Mouse (Mus musculus) intestine, embryonic 15.5 days (tissue): Measurements from ENCODE around the gene Zfp553. TPM values are rescaled to one million over a fixed set of nuclear protein-coding genes. Genes with fewer than 3 reads are reported as not detected.
A peak's percentile ranks its signal among the peaks of the same experiment; 100 is the strongest.

Experiments used
- ATAC-seq: fragments of 200-750 bp; cut with Nextera tagmentation; 2 replicates; pipeline ENCODE4 v1.8.0; 2017; ENCODE audit warnings: moderate TSS enrichment, moderate library complexity
- H3K27ac ChIP-seq: fragments of 300-500 bp; sonication (generic); 2 replicates; pipeline ENCODE4 v1.5.1; 2015; ENCODE audit warnings: mild to moderate bottlenecking, inconsistent platforms
- H3K27me3 ChIP-seq: fragments of 300-500 bp; sonication (generic); replicated peaks from 2 replicates; pipeline ENCODE4 v1.6.1; 2015; ENCODE audit warnings: inconsistent platforms
- H3K36me3 ChIP-seq: fragments of 300-500 bp; sonication (generic); 2 replicates; pipeline ENCODE4 v1.6.1; 2015; ENCODE audit warnings: inconsistent platforms
- H3K4me1 ChIP-seq: fragments of 300-500 bp; sonication (generic); replicated peaks from 2 replicates; pipeline ENCODE4 v1.6.1; 2015; ENCODE audit warnings: inconsistent platforms
- H3K4me2 ChIP-seq: fragments of 300-500 bp; sonication (generic); replicated peaks from 2 replicates; pipeline ENCODE4 v1.6.1; 2015; ENCODE audit warnings: mild to moderate bottlenecking, inconsistent platforms
- H3K4me3 ChIP-seq: fragments of 300-500 bp; sonication (generic); replicated peaks from 2 replicates; pipeline ENCODE4 v1.5.1; 2015; ENCODE audit warnings: inconsistent platforms
- H3K9ac ChIP-seq: fragments of 300-500 bp; sonication (generic); 2 replicates; pipeline ENCODE4 v1.6.1; 2015; ENCODE audit warnings: inconsistent platforms
- H3K9me3 ChIP-seq: fragments of 300-500 bp; sonication (generic); 2 replicates; pipeline ENCODE4 v1.6.1; 2016; ENCODE audit warnings: inconsistent platforms
- WGBS: fragments of 180-500 bp; shearing (Covaris S2); methylation state at CpG from one replicate; pipeline ENCODE4 v1.1.7; 2015; 5-methylcytosine and 5-hydroxymethylcytosine counted together
- polyA plus RNA-seq: library from polyadenylated mRNA; unstranded; fragments of >200 nt; fragmentation: Nextera tagmentation; extraction: Ambion mirVana; gene quantifications from 2 replicates; pipeline ENCODE4 v1.2.1, GENCODE M21; 2015

Gene Zfp553
- polyA plus RNA-seq, 1 experiment from 2014 or later: 24.7 TPM

GRCm38 (mm10) chr7:127262218-127262961 lies 29.5 kb downstream of the Zfp553 start:
- H3K4me1 ChIP-seq: peaks cover 13% of the 10 kb centered on the region
- no peaks in the 10 kb centered on the region for H3K27me3 ChIP-seq
- H3K9ac ChIP-seq: no peak overlapping the region
- ATAC-seq: no peak
- no peak overlapping the region for H3K4me3 ChIP-seq
- no peak overlapping the region for H3K4me2 ChIP-seq
- no peak overlapping the region for H3K27ac ChIP-seq
- 0 out of 2 replicates have a peak, but pooled peaks cover 4% of the 10 kb centered on the region for H3K36me3 ChIP-seq
- WGBS: 82% methylated on average over 10 of the region's 10 CpGs
- H3K9me3 ChIP-seq: no peaks in the 10 kb centered on the region

DNA sequence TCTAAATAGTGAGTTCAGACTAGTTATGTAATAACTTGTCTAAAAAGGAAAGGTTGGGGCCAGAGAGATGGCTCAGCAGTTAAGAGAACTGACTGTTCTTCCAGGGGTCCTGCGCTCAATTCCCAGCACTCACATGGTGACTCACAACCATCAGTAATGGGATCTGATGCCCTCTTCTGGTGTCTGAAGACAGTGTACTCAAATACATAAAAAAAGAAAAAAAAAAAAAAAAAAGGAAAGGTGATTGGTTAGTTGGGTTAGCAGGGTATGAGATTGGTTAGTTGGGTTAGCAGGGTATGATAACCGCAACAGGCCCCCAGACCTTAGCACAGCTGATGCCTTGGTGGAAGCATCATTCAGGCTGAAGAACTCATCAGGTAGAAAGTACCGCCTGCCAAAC lies 30.7 kb downstream of the Zfp553 start:
- H3K9ac ChIP-seq: no peak overlapping the region
- 99% methylated on average over 3 of the region's 3 CpGs for WGBS
- H3K27me3 ChIP-seq: no peaks in the 10 kb centered on the region
- H3K4me1 ChIP-seq: peaks cover 13% of the 10 kb centered on the region
- H3K4me2 ChIP-seq: no peak overlapping the region
- H3K4me3 ChIP-seq: no peak overlapping the region
- H3K36me3 ChIP-seq: no peaks in the 10 kb centered on the region
- H3K9me3 ChIP-seq: no peaks in the 10 kb centered on the region
- no peak for ATAC-seq
- H3K27ac ChIP-seq: no peak overlapping the region

DNA sequence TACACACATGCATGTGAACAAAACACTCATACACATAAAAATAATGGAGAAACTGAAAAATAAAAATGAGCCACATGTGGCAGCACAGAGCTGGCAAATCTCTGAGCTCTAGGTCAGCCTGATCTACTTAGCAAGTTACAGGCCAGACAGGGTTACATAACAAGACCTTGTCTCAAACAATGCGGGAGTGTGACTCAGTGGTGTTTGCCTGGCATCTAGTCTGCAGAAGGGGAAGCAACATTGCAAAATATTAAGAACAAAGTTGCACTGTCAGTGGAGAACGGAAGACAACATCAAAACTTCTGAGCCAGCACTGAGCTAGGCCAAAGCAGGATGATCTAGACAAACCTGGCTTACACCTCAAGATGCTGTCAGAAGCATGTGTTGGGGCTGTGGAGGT lies 37.4 kb downstream of the Zfp553 start:
- WGBS: 85% methylated on average over 2 of the region's 2 CpGs
- no peaks in the 10 kb centered on the region for H3K27me3 ChIP-seq
- no peak for ATAC-seq
- no peaks in the 10 kb centered on the region for H3K9me3 ChIP-seq
- peaks cover 12% of the 10 kb centered on the region for H3K4me1 ChIP-seq
- no peak overlapping the region for H3K27ac ChIP-seq
- no peak overlapping the region for H3K9ac ChIP-seq
- H3K36me3 ChIP-seq: peaks cover 11% of the 10 kb centered on the region
- no peak overlapping the region for H3K4me3 ChIP-seq
- H3K4me2 ChIP-seq: no peak overlapping the region

GRCm38 (mm10) chr7:127270666-127271065 lies 37.8 kb downstream of the Zfp553 start:
- Histone ChIP-seq H3K9ac (no peak overlapping the region), H3K27me3 (no peaks in the 10 kb centered on the region), H3K4me3 (no peak overlapping the region), H3K4me1 (peaks cover 12% of the 10 kb centered on the region), H3K9me3 (no peaks in the 10 kb centered on the region), H3K36me3 (peaks cover 11% of the 10 kb centered on the region), H3K4me2 (peak overlapping the region; percentile 33; the same call in 1 of the 2 replicates), H3K27ac (0 out of 2 replicates have a peak overlapping the region, but pooled peaks have one; percentile 19)
- 69% methylated on average over 5 of the region's 5 CpGs for WGBS
- ATAC-seq: peak; percentile 16; the same call in 1 of the 2 replicates

- Histone ChIP-seq H3K9ac (no peak overlapping the region), H3K4me2 (peak overlapping the region; percentile 33; the same call in 1 of the 2 replicates), H3K4me1 (peaks cover 12% of the 10 kb centered on the region), H3K4me3 (no peak overlapping the region), H3K27me3 (no peaks in the 10 kb centered on the region), H3K27ac (0 out of 2 replicates have a peak overlapping the region, but pooled peaks have one; percentile 19), H3K36me3 (peaks cover 11% of the 10 kb centered on the region), H3K9me3 (no peaks in the 10 kb centered on the region)
- ATAC-seq: no peak
- 96% methylated on average over 4 of the region's 4 CpGs for WGBS
These were observed 38.2 kb downstream of the Zfp553 start for GRCm38 (mm10) chr7:127271093-127271492.

DNA sequence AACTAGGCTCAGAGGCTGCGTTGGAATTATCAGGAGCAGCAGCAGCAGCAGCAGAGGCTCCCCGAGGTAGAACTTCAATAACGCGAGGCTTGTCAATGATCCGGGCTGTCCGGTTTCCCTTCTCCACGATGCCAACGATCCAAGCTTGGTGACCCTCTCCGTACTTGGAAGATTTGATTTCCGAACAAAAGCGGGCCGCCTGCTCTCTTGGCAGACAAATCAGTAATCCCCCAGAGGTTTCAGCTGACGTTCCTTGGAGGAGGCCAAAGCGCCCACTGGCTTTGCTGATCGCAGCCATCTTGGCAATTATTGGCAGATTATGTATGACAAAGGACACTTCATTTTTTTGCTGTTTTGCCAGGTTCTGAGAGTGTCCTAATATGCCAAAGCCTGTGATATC lies 39.7 kb downstream of the Zfp553 start:
- WGBS: 94% methylated on average over 15 of the region's 15 CpGs
- Histone ChIP-seq H3K4me3 (peak overlapping the region; percentile 81), H3K36me3 (peaks cover 11% of the 10 kb centered on the region), H3K9ac (no peak overlapping the region; the same call in 1 of the 2 replicates), H3K27me3 (no peaks in the 10 kb centered on the region), H3K4me1 (peaks cover 14% of the 10 kb centered on the region), H3K27ac (no peak overlapping the region), H3K4me2 (peak overlapping the region; percentile 81), H3K9me3 (no peaks in the 10 kb centered on the region)
- ATAC-seq: no peak

DNA sequence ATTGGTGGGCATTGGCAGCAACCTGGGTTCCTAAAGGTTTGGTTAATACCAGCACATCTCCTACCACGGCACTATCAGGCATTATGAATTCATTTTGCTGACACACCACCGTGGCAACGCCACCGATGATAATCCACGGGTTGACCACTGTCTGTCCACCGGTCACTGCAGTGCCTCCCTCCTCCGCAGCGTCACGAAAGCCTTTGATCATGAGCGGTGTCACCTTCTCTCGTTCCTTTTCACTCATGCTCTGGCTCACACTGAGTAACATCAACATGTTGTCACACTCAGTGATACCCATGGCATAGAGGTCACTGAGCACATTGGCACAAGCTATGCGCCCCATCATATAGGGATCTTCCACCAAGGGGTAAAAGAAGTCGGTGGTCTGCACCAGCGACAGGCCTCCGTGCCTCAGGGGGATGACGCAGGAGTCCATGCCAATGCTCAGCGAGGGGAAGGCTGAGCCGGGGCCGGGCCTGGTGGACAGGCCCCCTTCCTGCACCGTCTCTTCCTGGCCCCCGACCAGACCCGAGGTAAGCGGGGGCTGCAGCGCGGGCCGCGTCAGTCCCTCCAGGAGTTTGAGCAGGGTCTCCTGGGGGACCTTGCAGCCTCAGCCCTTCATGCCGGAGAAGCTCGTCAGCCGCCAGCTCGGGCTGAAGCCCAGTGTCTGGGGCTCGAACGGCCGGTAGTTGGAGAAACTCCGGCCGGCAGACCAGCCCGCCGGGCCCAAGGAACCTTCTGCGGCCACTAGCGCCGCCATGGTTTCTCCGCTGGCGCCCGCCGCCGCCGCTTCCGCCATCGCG lies 40.5 kb downstream of the Zfp553 start:
- WGBS: 11% methylated on average over 50 of the region's 50 CpGs
- Histone ChIP-seq H3K36me3 (peaks cover 11% of the 10 kb centered on the region), H3K27ac (peak overlapping the region; percentile 92), H3K4me3 (peak overlapping the region; percentile 81), H3K27me3 (no peaks in the 10 kb centered on the region), H3K4me1 (peaks cover 21% of the 10 kb centered on the region), H3K9me3 (no peaks in the 10 kb centered on the region), H3K9ac (peak overlapping the region; percentile 96), H3K4me2 (peak overlapping the region; percentile 81)
- ATAC-seq: peak; percentile 39

GRCm38 (mm10) chr7:127273925-127274789 lies 41.3 kb downstream of the Zfp553 start, which contains the start of gene Sephs2:
Gene Sephs2 (minus strand): TSS chr7:127274055.
- Histone ChIP-seq H3K4me1 (peaks cover 24% of the 10 kb centered on the region), H3K36me3 (peaks cover 11% of the 10 kb centered on the region), H3K9ac (peak within 1 kb of the TSS; percentile 96), H3K27ac (peak within 1 kb of the TSS; percentile 92), H3K4me2 (peak within 1 kb of the TSS; percentile 81), H3K27me3 (no peaks in the 10 kb centered on the region), H3K4me3 (peak within 1 kb of the TSS; percentile 81), H3K9me3 (no peaks in the 10 kb centered on the region)
- 3% methylated on average over 39 of the region's 39 CpGs for WGBS
- peak; percentile 85 for ATAC-seq

- H3K4me3 ChIP-seq: no peak overlapping the region
- H3K4me1 ChIP-seq: peaks cover 27% of the 10 kb centered on the region
- H3K9me3 ChIP-seq: no peaks in the 10 kb centered on the region
- no peaks in the 10 kb centered on the region for H3K27me3 ChIP-seq
- H3K9ac ChIP-seq: no peak overlapping the region
- peak overlapping the region; percentile 86 for H3K27ac ChIP-seq
- peaks cover 5% of the 10 kb centered on the region for H3K36me3 ChIP-seq
- 40% methylated on average over 5 of the region's 5 CpGs for WGBS
- H3K4me2 ChIP-seq: peak overlapping the region; percentile 24
- peak; percentile 79 for ATAC-seq
These were observed 43.7 kb downstream of the Zfp553 start for GRCm38 (mm10) chr7:127276519-127276961.

GRCm38 (mm10) chr7:127278311-127278710 lies 45.5 kb downstream of the Zfp553 start:
- H3K4me2 ChIP-seq: no peak overlapping the region
- no peak overlapping the region for H3K4me3 ChIP-seq
- no peak overlapping the region for H3K9ac ChIP-seq
- H3K27me3 ChIP-seq: no peaks in the 10 kb centered on the region
- peak; percentile 21; the same call in 1 of the 2 replicates for ATAC-seq
- peak overlapping the region; percentile 78; the same call in 1 of the 2 replicates for H3K27ac ChIP-seq
- peaks cover 15% of the 10 kb centered on the region; the same call in 1 of the 2 replicates for H3K4me1 ChIP-seq
- no peaks in the 10 kb centered on the region for H3K36me3 ChIP-seq
- no peaks in the 10 kb centered on the region for H3K9me3 ChIP-seq
- WGBS: 22% methylated on average over 8 of the region's 8 CpGs

- H3K9ac ChIP-seq: no peak overlapping the region
- WGBS: 60% methylated on average over 3 of the region's 3 CpGs
- ATAC-seq: no peak
These were observed 47.2 kb downstream of the Zfp553 start for GRCm38 (mm10) chr7:127280092-127280491.

More at GRCm38 (mm10) chr7:127280092-127280491, 47.2 kb downstream of the Zfp553 start:
- H3K4me2 ChIP-seq: no peak overlapping the region
- no peaks in the 10 kb centered on the region for H3K27me3 ChIP-seq
- no peaks in the 10 kb centered on the region for H3K36me3 ChIP-seq
- no peak overlapping the region for H3K4me3 ChIP-seq
- H3K9me3 ChIP-seq: no peaks in the 10 kb centered on the region
- no peak overlapping the region for H3K27ac ChIP-seq
- H3K4me1 ChIP-seq: peaks cover 15% of the 10 kb centered on the region; the same call in 1 of the 2 replicates
